In the genomic region with DNA sequence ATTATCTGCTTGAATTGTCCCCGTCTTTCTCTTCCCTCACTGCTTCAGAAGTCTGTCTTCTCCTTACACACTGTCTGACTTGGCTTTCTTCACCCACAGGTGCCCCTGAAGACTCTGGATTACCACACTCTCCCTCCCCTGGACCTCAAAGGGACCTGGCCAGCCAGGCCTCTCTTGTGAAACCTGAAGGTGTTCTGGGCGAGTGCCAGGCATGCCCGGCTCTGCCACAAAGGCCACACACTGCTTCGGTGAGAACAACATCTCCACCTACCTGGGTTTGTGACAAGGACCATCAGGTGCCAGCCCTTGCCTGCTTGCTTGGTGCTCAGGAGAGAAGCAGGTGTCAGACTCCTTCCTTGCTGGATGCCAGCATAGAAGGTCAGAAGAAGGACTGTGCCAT, we compare ENCODE assay signal across 25 mouse cellular contexts. TPM values are rescaled to one million over a fixed set of nuclear protein-coding genes. Genes with fewer than 3 reads are reported as not detected.
DNase-seq lines count a peak whose midpoint lies in the region; TF ChIP-seq lines count a peak whose summit lies in the region.
"Had no signal": no experiment of that assay in that cellular context is flagged by ENCODE, and none has a peak within 500 bp of the region (broad histone marks: within the 10 kb centered on the region; RNA-seq: fewer than 3 reads in every experiment).

No protein-coding gene starts in this region.

- no peak overlapping the region for H3K27ac ChIP-seq in hindbrain, embryonic 10.5 days
- H3K27ac ChIP-seq: embryonic facial prominence, embryonic 12.5 days; embryonic facial prominence, embryonic 15.5 days; heart, adult 2 months; heart, embryonic 10.5 days; heart, embryonic 13.5 days; hindbrain, embryonic 12.5 days; hindbrain, embryonic 15.5 days had no signal

- no peak overlapping the region for H3K4me3 ChIP-seq in lung, adult 2 months (replicated peaks; ENCODE audit: extremely low read depth, low read depth, low read length)
- H3K4me3 ChIP-seq in hindbrain, embryonic 10.5 days: no peak overlapping the region
- H3K4me3 ChIP-seq: embryonic facial prominence, embryonic 12.5 days; embryonic facial prominence, embryonic 15.5 days; heart, adult 2 months; heart, embryonic 10.5 days; heart, embryonic 13.5 days; hindbrain, embryonic 12.5 days; hindbrain, embryonic 15.5 days had no signal

- no peak for TF ChIP-seq POLR2A in lung, adult 2 months (IDR thresholded peaks at IDR 0.05; ENCODE audit: borderline replicate concordance, extremely low read depth, low read depth, low read length)

- H3K27me3 ChIP-seq in hindbrain, embryonic 10.5 days (ENCODE audit: insufficient read depth, poor library complexity, severe bottlenecking): no peaks in the 10 kb centered on the region
- H3K27me3 ChIP-seq: embryonic facial prominence, embryonic 12.5 days; embryonic facial prominence, embryonic 15.5 days; hindbrain, embryonic 12.5 days; hindbrain, embryonic 15.5 days had no signal

- no peak for TF ChIP-seq CTCF in lung, adult 2 months (IDR thresholded peaks at IDR 0.05; ENCODE audit: insufficient read depth, low read length)

- H3K4me1 ChIP-seq in lung, adult 2 months (ENCODE audit: control insufficient read depth, insufficient read depth, low read length): no peaks in the 10 kb centered on the region
- H3K4me1 ChIP-seq in hindbrain, embryonic 10.5 days (replicated peaks): no peaks in the 10 kb centered on the region
- H3K4me1 ChIP-seq: embryonic facial prominence, embryonic 12.5 days; embryonic facial prominence, embryonic 15.5 days; heart, embryonic 10.5 days; heart, embryonic 13.5 days; hindbrain, embryonic 12.5 days; hindbrain, embryonic 15.5 days had no signal

- WGBS in lung, adult 2 months: 47% methylated on average over 4 of the region's 4 CpGs
- WGBS in hindbrain, embryonic 10.5 days: 90% methylated on average over 4 of the region's 4 CpGs

- peak; percentile 20 to 34 for DNase-seq in kidney, postnatal 36 days
- no peak for DNase-seq in kidney, postnatal 25 days
- DNase-seq in lung, adult 2 months: peak; percentile 53
- peak; percentile 38 for DNase-seq in lung, postnatal 10 days
- peak; percentile 78 for DNase-seq in lung, postnatal 36 days
- DNase-seq in left cerebral cortex, adult 11 months (ENCODE audit: low spot score): no peak
- no peak for DNase-seq in frontal cortex, adult 2 months (ENCODE audit: extremely low spot score in 1 of 2, low spot score in 1 of 2)
- DNase-seq in hindbrain, embryonic 10.5 days (ENCODE audit: low spot score): no peak
- DNase-seq: adrenal gland, adult 2 months; adrenal gland, postnatal 14 days; cerebellum, adult 11 months; cerebellum, adult 8-10 months; gastrocnemius, postnatal 10 days; gastrocnemius, postnatal 36 days; heart, adult 2 months; heart, postnatal 14 days; heart, postnatal 4 days had no signal

- no peaks in the 10 kb centered on the region for H3K36me3 ChIP-seq in hindbrain, embryonic 10.5 days
- H3K36me3 ChIP-seq: embryonic facial prominence, embryonic 12.5 days; embryonic facial prominence, embryonic 15.5 days; heart, embryonic 10.5 days; heart, embryonic 13.5 days; hindbrain, embryonic 12.5 days; hindbrain, embryonic 15.5 days had no signal

- H3K9me3 ChIP-seq in hindbrain, embryonic 10.5 days: no peaks in the 10 kb centered on the region
- H3K9me3 ChIP-seq: embryonic facial prominence, embryonic 12.5 days; embryonic facial prominence, embryonic 15.5 days; heart, embryonic 10.5 days; hindbrain, embryonic 12.5 days; hindbrain, embryonic 15.5 days had no signal

RNA-seq across cellular contexts. Expression of gene Map3k21, which starts 34.3 kb away (rescaled TPM):
- polyA plus RNA-seq in lung, adult 2 months (2012; rRNA removed): 1.3 TPM in 2 replicates
- 1.4 and 1.5 TPM in 2 replicates for polyA plus RNA-seq in frontal cortex, adult 2 months (2012; rRNA removed)
- 0.02 and 0.03 TPM in 2 replicates for polyA plus RNA-seq in hindbrain, embryonic 10.5 days (2016; fragmentation: Nextera tagmentation; extraction: Ambion mirVana)
- polyA plus RNA-seq: C2C12; CD4-positive, CD25-positive, alpha-beta regulatory T cell, adult 4 months had no signal

RNA-seq across cellular contexts. Expression of gene Pcnx2, which starts 46.4 kb away (rescaled TPM):
- polyA plus RNA-seq in lung, adult 2 months (2012; rRNA removed): 1.8 and 2.1 TPM in 2 replicates
- polyA plus RNA-seq in frontal cortex, adult 2 months (2012; rRNA removed): 45.5 and 47.8 TPM in 2 replicates
- polyA plus RNA-seq in hindbrain, embryonic 10.5 days (2016; fragmentation: Nextera tagmentation; extraction: Ambion mirVana): 0.39 and 0.52 TPM in 2 replicates
- polyA plus RNA-seq: C2C12 had no signal

RNA-seq across cellular contexts. Expression of gene Kcnk1, which starts 50.5 kb away (rescaled TPM):
- polyA plus RNA-seq in lung, adult 2 months (2012; rRNA removed): 14.7 and 23.9 TPM in 2 replicates
- 85.7 and 90.1 TPM in 2 replicates for polyA plus RNA-seq in frontal cortex, adult 2 months (2012; rRNA removed)
- polyA plus RNA-seq in hindbrain, embryonic 10.5 days (2016; fragmentation: Nextera tagmentation; extraction: Ambion mirVana): 6.8 and 11.0 TPM in 2 replicates
- polyA plus RNA-seq: C2C12; CD4-positive, CD25-positive, alpha-beta regulatory T cell, adult 4 months had no signal

Comparison
In these comparisons a context has a peak if more than half of its experiments do, and no peak if none do; other contexts are left out.
1. DNase-seq: peak in kidney, postnatal 36 days (2 of 2), lung, adult 2 months (single experiment), lung, postnatal 10 days (single experiment) and lung, postnatal 36 days (single experiment); none in kidney, postnatal 25 days (0 of 2), left cerebral cortex, adult 11 months (single experiment), frontal cortex, adult 2 months (0 of 2) and hindbrain, embryonic 10.5 days (single experiment).
2. RNA of gene Pcnx2, which starts 46.4 kb away (polyA plus RNA-seq): 45.5 to 47.8 TPM in frontal cortex, adult 2 months; 1.8 to 2.1 TPM in lung, adult 2 months and 0.39 to 0.52 TPM in hindbrain, embryonic 10.5 days; every median in the first group is over 10 times any median in the second.